Mouse (Mus musculus) embryonic fibroblast, embryonic 13.5 days (primary cell): ENCODE measurements at regions not wholly inside any gene's neighbourhood (a gene's known extent, or its start where the extent isn't known, plus 50 kb on each side); places are given as distances from the start of the nearest gene placed in this dataset.

ENCODE experiments used
- CTCF ChIP-seq: IDR thresholded peaks from 2 replicates; pipeline ENCODE4 v1.5.1; 2011; ENCODE audit warnings: mild to moderate bottlenecking, control low read depth, low read length, moderate library complexity, borderline replicate concordance; ENCODE audit not compliant: insufficient read depth
- POLR2A ChIP-seq: IDR thresholded peaks from 2 replicates; pipeline ENCODE4 v1.6.1; 2011; ENCODE audit warnings: low read depth, mild to moderate bottlenecking, control low read depth, low read length, moderate library complexity

DNA sequence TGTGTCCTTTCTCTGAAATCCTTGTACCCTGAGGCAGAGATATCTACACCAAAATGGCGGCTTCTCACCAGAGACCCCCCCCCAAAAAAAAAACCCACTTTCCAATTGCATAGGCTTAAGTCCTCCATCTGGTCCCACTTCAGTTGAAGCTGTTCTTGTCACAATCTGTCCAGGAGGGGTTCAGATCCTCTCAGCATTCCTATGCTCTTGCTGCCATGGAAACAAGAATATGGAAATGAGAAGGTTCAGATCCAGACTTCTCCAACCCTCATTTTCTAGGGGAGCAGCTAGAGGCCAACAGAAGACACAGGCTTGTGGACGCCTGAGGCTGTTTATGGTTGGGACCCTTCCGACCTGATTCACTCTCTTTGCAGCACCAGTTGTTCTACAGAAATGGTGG is 1569.7 kb upstream of the Gm6569 start:
- TF ChIP-seq CTCF, result no peak
- TF ChIP-seq POLR2A, result no peak
